Mouse (Mus musculus): ENCODE data around the gene Manbal. TPM values are rescaled to one million over a fixed set of nuclear protein-coding genes. Genes with fewer than 3 reads are reported as not detected.

Manbal gene
- polyA plus RNA-seq, 1 experiment from 2014 or later, result 68.4 TPM

- no peaks in the 10 kb centered on the region for H3K27me3 ChIP-seq (replicated peaks)
- no peaks in the 10 kb centered on the region for H3K9me3 ChIP-seq
- no peak for ATAC-seq
- H3K4me3 ChIP-seq (replicated peaks), result no peak overlapping the region
- no peak overlapping the region for H3K9ac ChIP-seq
- peaks cover 44% of the 10 kb centered on the region for H3K4me1 ChIP-seq (replicated peaks)
- H3K4me2 ChIP-seq (replicated peaks), result no peak overlapping the region
- H3K27ac ChIP-seq, result no peak overlapping the region
- no peaks in the 10 kb centered on the region for H3K36me3 ChIP-seq
Measured at GRCm38 (mm10) chr2:157419506-157419905, 52.1 kb downstream of the Manbal start.

- Histone ChIP-seq H3K9me3 (no peaks in the 10 kb centered on the region), H3K4me1 (replicated peaks) (peaks cover 50% of the 10 kb centered on the region), H3K27ac (no peak overlapping the region), H3K9ac (no peak overlapping the region), H3K4me2 (replicated peaks) (no peak overlapping the region), H3K27me3 (replicated peaks) (no peaks in the 10 kb centered on the region), H3K36me3 (no peaks in the 10 kb centered on the region), H3K4me3 (replicated peaks) (no peak overlapping the region)
- 70% methylated on average over 4 of the region's 4 CpGs for WGBS
- no peak for ATAC-seq
Measured at GRCm38 (mm10) chr2:157420404-157420803, 53.0 kb downstream of the Manbal start.

- Histone ChIP-seq H3K9ac (no peak overlapping the region), H3K36me3 (no peaks in the 10 kb centered on the region), H3K9me3 (no peaks in the 10 kb centered on the region), H3K4me2 (replicated peaks) (no peak overlapping the region), H3K4me1 (replicated peaks) (peaks cover 67% of the 10 kb centered on the region), H3K27ac (peak overlapping the region; percentile 96), H3K4me3 (replicated peaks) (no peak overlapping the region), H3K27me3 (replicated peaks) (no peaks in the 10 kb centered on the region)
- ATAC-seq, result peak; percentile 2; the same call in 1 of the 2 replicates
- 53% methylated on average over 11 of the region's 11 CpGs for WGBS
Measured at GRCm38 (mm10) chr2:157422062-157422655, 54.8 kb downstream of the Manbal start.

- Histone ChIP-seq H3K4me3 (replicated peaks) (peak overlapping the region; percentile 80), H3K27me3 (replicated peaks) (no peaks in the 10 kb centered on the region), H3K4me1 (replicated peaks) (peaks cover 66% of the 10 kb centered on the region), H3K27ac (peak overlapping the region; percentile 96), H3K9ac (peak overlapping the region; percentile 98), H3K36me3 (no peaks in the 10 kb centered on the region), H3K4me2 (replicated peaks) (peak overlapping the region; percentile 88), H3K9me3 (no peaks in the 10 kb centered on the region)
- 41% methylated on average over 11 of the region's 11 CpGs for WGBS
- peak; percentile 69 for ATAC-seq
Measured at GRCm38 (mm10) chr2:157422854-157423705, 55.7 kb downstream of the Manbal start.

- Histone ChIP-seq H3K27ac (peak overlapping the region; percentile 96), H3K4me2 (replicated peaks) (peak overlapping the region; percentile 88), H3K27me3 (replicated peaks) (no peaks in the 10 kb centered on the region), H3K4me3 (replicated peaks) (peak overlapping the region; percentile 80), H3K36me3 (no peaks in the 10 kb centered on the region), H3K9ac (peak overlapping the region; percentile 98), H3K9me3 (no peaks in the 10 kb centered on the region), H3K4me1 (replicated peaks) (peaks cover 62% of the 10 kb centered on the region)
- no peak for ATAC-seq
- 6% methylated on average over 20 of the region's 21 CpGs for WGBS
Measured at GRCm38 (mm10) chr2:157423706-157424125, 56.3 kb downstream of the Manbal start.

GRCm38 (mm10) chr2:157424126-157424903, 56.9 kb downstream of the Manbal start:
- peak overlapping the region; percentile 80 for H3K4me3 ChIP-seq (replicated peaks)
- no peak for ATAC-seq
- H3K4me2 ChIP-seq (replicated peaks), result peak overlapping the region; percentile 88
- peak overlapping the region; percentile 98 for H3K9ac ChIP-seq
- H3K27me3 ChIP-seq (replicated peaks), result no peaks in the 10 kb centered on the region
- WGBS, result under 1% methylated on average over 64 of the region's 98 CpGs
- no peaks in the 10 kb centered on the region for H3K36me3 ChIP-seq
- no peaks in the 10 kb centered on the region for H3K9me3 ChIP-seq
- H3K4me1 ChIP-seq (replicated peaks), result peaks cover 65% of the 10 kb centered on the region
- peak overlapping the region; percentile 96 for H3K27ac ChIP-seq

GRCm38 (mm10) chr2:157424904-157425642, 57.7 kb downstream of the Manbal start:
- ATAC-seq, result peak; percentile 22
- Histone ChIP-seq H3K27ac (peak overlapping the region; percentile 96), H3K4me1 (replicated peaks) (peaks cover 68% of the 10 kb centered on the region), H3K9me3 (no peaks in the 10 kb centered on the region), H3K36me3 (no peaks in the 10 kb centered on the region), H3K4me3 (replicated peaks) (peak overlapping the region; percentile 80), H3K9ac (peak overlapping the region; percentile 98), H3K4me2 (replicated peaks) (peak overlapping the region; percentile 88), H3K27me3 (replicated peaks) (no peaks in the 10 kb centered on the region)
- WGBS, result 46% methylated on average over 16 of the region's 16 CpGs

- H3K4me1 ChIP-seq (replicated peaks), result peaks cover 69% of the 10 kb centered on the region
- H3K4me3 ChIP-seq (replicated peaks), result peak overlapping the region; percentile 80
- no peaks in the 10 kb centered on the region for H3K9me3 ChIP-seq
- H3K27ac ChIP-seq, result peak overlapping the region; percentile 96
- H3K27me3 ChIP-seq (replicated peaks), result no peaks in the 10 kb centered on the region
- ATAC-seq, result peak; percentile 72
- no peaks in the 10 kb centered on the region for H3K36me3 ChIP-seq
- peak overlapping the region; percentile 88 for H3K4me2 ChIP-seq (replicated peaks)
- peak overlapping the region; percentile 98; the same call in 1 of the 2 replicates for H3K9ac ChIP-seq
- 65% methylated on average over 6 of the region's 6 CpGs for WGBS
Measured at GRCm38 (mm10) chr2:157425643-157425988, 58.2 kb downstream of the Manbal start.

- 0 out of 2 replicates have a peak overlapping the region, but pooled peaks have one; percentile 80 for H3K4me3 ChIP-seq (replicated peaks)
- no peak for ATAC-seq
- no peaks in the 10 kb centered on the region for H3K9me3 ChIP-seq
- no peaks in the 10 kb centered on the region for H3K36me3 ChIP-seq
- peaks cover 75% of the 10 kb centered on the region for H3K4me1 ChIP-seq (replicated peaks)
- H3K9ac ChIP-seq, result no peak overlapping the region
- WGBS, result 70% methylated on average over 6 of the region's 6 CpGs
- H3K27ac ChIP-seq, result peak overlapping the region; percentile 96
- H3K27me3 ChIP-seq (replicated peaks), result no peaks in the 10 kb centered on the region
- peak overlapping the region; percentile 88 for H3K4me2 ChIP-seq (replicated peaks)
Measured at GRCm38 (mm10) chr2:157426171-157426570, 58.8 kb downstream of the Manbal start.

GRCm38 (mm10) chr2:157427164-157427563, 59.8 kb downstream of the Manbal start:
- no peaks in the 10 kb centered on the region for H3K9me3 ChIP-seq
- no peaks in the 10 kb centered on the region for H3K27me3 ChIP-seq (replicated peaks)
- no peak overlapping the region for H3K27ac ChIP-seq
- no peaks in the 10 kb centered on the region for H3K36me3 ChIP-seq
- no peak for ATAC-seq
- H3K9ac ChIP-seq, result no peak overlapping the region
- WGBS, result 88% methylated on average over 5 of the region's 5 CpGs
- H3K4me1 ChIP-seq (replicated peaks), result peaks cover 79% of the 10 kb centered on the region
- H3K4me3 ChIP-seq (replicated peaks), result no peak overlapping the region
- H3K4me2 ChIP-seq (replicated peaks), result no peak overlapping the region

GRCm38 (mm10) chr2:157428351-157429139, 61.2 kb downstream of the Manbal start:
- H3K9ac ChIP-seq, result no peak overlapping the region

More at GRCm38 (mm10) chr2:157428351-157429139, 61.2 kb downstream of the Manbal start:
- no peak for ATAC-seq
- H3K4me3 ChIP-seq (replicated peaks), result no peak overlapping the region
- H3K4me1 ChIP-seq (replicated peaks), result peaks cover 79% of the 10 kb centered on the region
- H3K36me3 ChIP-seq, result no peaks in the 10 kb centered on the region
- 87% methylated on average over 13 of the region's 13 CpGs for WGBS
- H3K4me2 ChIP-seq (replicated peaks), result no peak overlapping the region
- no peaks in the 10 kb centered on the region for H3K9me3 ChIP-seq
- H3K27ac ChIP-seq, result no peak overlapping the region
- H3K27me3 ChIP-seq (replicated peaks), result no peaks in the 10 kb centered on the region
